Mouse (Mus musculus): ENCODE measurements around the gene Atp2b4. TPM values are rescaled to one million over a fixed set of nuclear protein-coding genes. Genes with fewer than 3 reads are reported as not detected.

The Atp2b4 gene
- polyA plus RNA-seq, 1 experiment from 2014 or later, result 13.5 TPM

DNA sequence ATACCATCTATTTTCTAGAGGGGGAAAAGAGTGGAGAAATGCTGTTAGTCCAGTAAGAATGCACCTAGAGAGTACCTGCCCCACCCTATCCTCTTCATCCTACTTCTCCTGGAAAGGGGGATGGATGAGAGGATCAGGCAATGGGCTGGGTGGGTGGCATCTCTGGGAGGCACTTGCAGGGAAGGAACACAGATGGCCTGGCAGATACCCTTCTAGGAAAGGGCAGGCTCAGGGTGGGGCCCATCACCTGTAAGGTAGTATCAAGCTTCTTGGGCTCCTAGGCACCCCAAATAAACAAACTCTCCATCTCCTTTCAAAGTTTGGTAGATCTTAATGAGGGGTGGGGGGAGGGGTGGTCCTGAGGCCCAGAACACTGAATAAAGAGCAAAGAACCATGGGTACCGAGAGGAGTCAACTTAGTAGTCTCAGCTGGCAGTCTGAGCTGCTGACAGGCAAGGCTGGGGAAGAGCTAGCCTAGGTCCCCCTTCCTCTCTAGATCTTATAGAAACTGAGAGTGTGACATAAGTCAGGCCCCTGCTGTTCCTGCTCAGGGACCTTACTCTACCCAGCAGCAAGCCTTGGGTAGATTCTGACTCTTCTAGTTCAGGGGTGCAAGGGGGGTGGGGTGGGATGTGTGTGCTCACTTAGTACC lies 3.4 kb downstream of the Atp2b4 start:
- Histone ChIP-seq H3K4me3 (ENCODE audit: low read depth, low read length) (no peak overlapping the region), H3K4me1 (replicated peaks; ENCODE audit: control insufficient read depth, insufficient read depth) (peaks cover 13% of the 10 kb centered on the region), H3K9ac (ENCODE audit: low read length) (peak overlapping the region; percentile 38; the same call in 1 of the 2 replicates), H3K27ac (replicated peaks) (no peak overlapping the region), H3K9me3 (ENCODE audit: control insufficient read depth, low read length) (no peaks in the 10 kb centered on the region), H3K4me2 (replicated peaks; ENCODE audit: low read depth) (peak overlapping the region; percentile 85), H3K27me3 (ENCODE audit: control insufficient read depth, insufficient read depth, low read length) (no peaks in the 10 kb centered on the region), H3K36me3 (ENCODE audit: control insufficient read depth, insufficient read depth, low read length) (no peaks in the 10 kb centered on the region; the same call in 1 of the 2 replicates)
- 83% methylated on average over 1 of the region's 1 CpGs for WGBS
- TF ChIP-seq CTCF (IDR thresholded peaks at IDR 0.05; ENCODE audit: low read depth), result no peak
- no peak for TF ChIP-seq EP300 (optimal IDR thresholded peaks at IDR 0.05)
- no peak for ATAC-seq (ENCODE audit: low FRiP score, low TSS enrichment)
- DNase-seq (ENCODE audit: low spot score), result no peak

DNA sequence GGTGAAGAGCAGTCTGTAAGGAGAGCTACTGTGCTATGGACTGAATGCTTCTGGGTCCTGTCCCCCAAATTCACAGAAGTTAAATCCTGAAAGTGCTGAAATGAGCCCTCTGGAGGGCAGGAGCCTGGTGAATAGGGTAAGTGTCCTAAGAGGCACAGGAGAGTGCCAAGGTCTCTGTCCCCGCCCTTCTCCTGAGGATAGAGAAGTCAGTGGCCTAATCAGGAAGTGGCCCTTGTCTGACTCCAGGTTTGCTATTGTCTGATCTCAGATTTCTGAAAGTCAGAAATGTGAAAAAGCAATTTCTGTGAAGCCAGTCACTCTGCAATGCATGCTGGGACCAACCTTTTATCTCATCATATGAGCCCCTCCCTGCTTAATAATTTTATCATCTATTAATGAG lies 7.2 kb downstream of the Atp2b4 start:
- no peak for TF ChIP-seq EP300 (optimal IDR thresholded peaks at IDR 0.05)
- no peak for TF ChIP-seq CTCF (IDR thresholded peaks at IDR 0.05; ENCODE audit: low read depth)
- DNase-seq (ENCODE audit: low spot score) (no peak), ATAC-seq (ENCODE audit: low FRiP score, low TSS enrichment) (no peak)
- no peaks in the 10 kb centered on the region for H3K9me3 ChIP-seq (ENCODE audit: control insufficient read depth, low read length)
- peaks cover 3% of the 10 kb centered on the region; the same call in 1 of the 2 replicates for H3K36me3 ChIP-seq (ENCODE audit: control insufficient read depth, insufficient read depth, low read length)
- H3K4me3 ChIP-seq (ENCODE audit: low read depth, low read length), result no peak overlapping the region
- H3K27me3 ChIP-seq (ENCODE audit: control insufficient read depth, insufficient read depth, low read length), result no peaks in the 10 kb centered on the region
- WGBS, result 62% methylated on average over 1 of the region's 1 CpGs
- H3K4me1 ChIP-seq (replicated peaks; ENCODE audit: control insufficient read depth, insufficient read depth), result peaks cover 6% of the 10 kb centered on the region; the same call in 1 of the 2 replicates
- H3K4me2 ChIP-seq (replicated peaks; ENCODE audit: low read depth), result no peak overlapping the region
- no peak overlapping the region for H3K27ac ChIP-seq (replicated peaks)
- H3K9ac ChIP-seq (ENCODE audit: low read length), result no peak overlapping the region

DNA sequence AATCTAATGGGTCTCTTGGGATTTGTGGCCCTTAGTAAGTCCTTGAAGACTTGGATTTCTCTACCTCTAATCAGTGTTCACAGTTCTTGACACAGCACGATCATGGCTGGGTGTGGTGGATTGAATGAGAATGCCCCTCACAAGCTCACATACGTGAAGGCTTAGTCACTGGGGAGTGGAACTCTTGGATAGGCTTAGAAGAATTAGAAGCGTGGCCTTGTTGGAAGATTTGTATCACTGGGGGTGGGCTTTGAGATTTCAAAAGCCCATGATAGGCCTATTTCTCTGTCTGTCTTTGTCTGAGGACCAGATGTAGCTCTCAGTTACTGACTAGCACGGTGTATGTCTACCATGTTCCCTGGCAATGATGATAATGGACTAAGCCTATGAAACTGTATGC lies 10.8 kb downstream of the Atp2b4 start:
- Histone ChIP-seq H3K27ac (replicated peaks) (no peak overlapping the region), H3K36me3 (ENCODE audit: control insufficient read depth, insufficient read depth, low read length) (peaks cover 3% of the 10 kb centered on the region; the same call in 1 of the 2 replicates), H3K27me3 (ENCODE audit: control insufficient read depth, insufficient read depth, low read length) (no peaks in the 10 kb centered on the region), H3K4me2 (replicated peaks; ENCODE audit: low read depth) (no peak overlapping the region), H3K4me3 (ENCODE audit: low read depth, low read length) (no peak overlapping the region), H3K9me3 (ENCODE audit: control insufficient read depth, low read length) (no peaks in the 10 kb centered on the region), H3K4me1 (replicated peaks; ENCODE audit: control insufficient read depth, insufficient read depth) (no peaks in the 10 kb centered on the region), H3K9ac (ENCODE audit: low read length) (no peak overlapping the region)
- DNase-seq (ENCODE audit: low spot score) (no peak), ATAC-seq (ENCODE audit: low FRiP score, low TSS enrichment) (no peak)
- TF ChIP-seq CTCF (IDR thresholded peaks at IDR 0.05; ENCODE audit: low read depth) (no peak), EP300 (optimal IDR thresholded peaks at IDR 0.05) (no peak)
- whole genome bisulfite sequencing, result 68% methylated on average over 4 of the region's 4 CpGs

DNA sequence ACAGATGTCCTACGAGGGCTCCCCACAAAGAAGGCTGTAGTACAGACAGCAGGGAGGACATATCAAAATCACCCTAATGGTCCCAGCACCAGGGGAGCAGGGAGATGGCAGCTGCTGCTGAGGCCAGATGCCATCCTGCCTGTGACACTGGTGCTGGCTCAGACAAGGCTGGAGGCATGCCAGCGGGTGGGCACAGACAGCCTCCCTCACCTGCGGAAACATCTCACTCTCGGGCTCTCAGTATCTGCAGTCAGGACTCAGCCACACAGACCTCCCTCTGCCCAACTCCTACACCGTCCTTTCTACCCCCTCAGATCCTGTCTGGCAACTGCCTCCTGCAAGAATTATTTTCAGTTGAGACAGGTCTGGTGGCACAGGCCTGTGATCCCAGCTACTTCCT lies 12.0 kb downstream of the Atp2b4 start:
- H3K27ac ChIP-seq (replicated peaks), result no peak overlapping the region
- H3K9ac ChIP-seq (ENCODE audit: low read length), result no peak overlapping the region
- H3K36me3 ChIP-seq (ENCODE audit: control insufficient read depth, insufficient read depth, low read length), result 0 out of 2 replicates have a peak, but pooled peaks cover 3% of the 10 kb centered on the region
- H3K9me3 ChIP-seq (ENCODE audit: control insufficient read depth, low read length), result no peaks in the 10 kb centered on the region
- H3K4me3 ChIP-seq (ENCODE audit: low read depth, low read length), result no peak overlapping the region
- no peaks in the 10 kb centered on the region for H3K4me1 ChIP-seq (replicated peaks; ENCODE audit: control insufficient read depth, insufficient read depth)
- no peak overlapping the region for H3K4me2 ChIP-seq (replicated peaks; ENCODE audit: low read depth)
- no peak for ATAC-seq (ENCODE audit: low FRiP score, low TSS enrichment)
- WGBS, result 79% methylated on average over 5 of the region's 5 CpGs
- TF ChIP-seq EP300 (optimal IDR thresholded peaks at IDR 0.05), result no peak
- TF ChIP-seq CTCF (IDR thresholded peaks at IDR 0.05; ENCODE audit: low read depth), result no peak
- no peak for DNase-seq (ENCODE audit: low spot score)
- no peaks in the 10 kb centered on the region for H3K27me3 ChIP-seq (ENCODE audit: control insufficient read depth, insufficient read depth, low read length)

DNA sequence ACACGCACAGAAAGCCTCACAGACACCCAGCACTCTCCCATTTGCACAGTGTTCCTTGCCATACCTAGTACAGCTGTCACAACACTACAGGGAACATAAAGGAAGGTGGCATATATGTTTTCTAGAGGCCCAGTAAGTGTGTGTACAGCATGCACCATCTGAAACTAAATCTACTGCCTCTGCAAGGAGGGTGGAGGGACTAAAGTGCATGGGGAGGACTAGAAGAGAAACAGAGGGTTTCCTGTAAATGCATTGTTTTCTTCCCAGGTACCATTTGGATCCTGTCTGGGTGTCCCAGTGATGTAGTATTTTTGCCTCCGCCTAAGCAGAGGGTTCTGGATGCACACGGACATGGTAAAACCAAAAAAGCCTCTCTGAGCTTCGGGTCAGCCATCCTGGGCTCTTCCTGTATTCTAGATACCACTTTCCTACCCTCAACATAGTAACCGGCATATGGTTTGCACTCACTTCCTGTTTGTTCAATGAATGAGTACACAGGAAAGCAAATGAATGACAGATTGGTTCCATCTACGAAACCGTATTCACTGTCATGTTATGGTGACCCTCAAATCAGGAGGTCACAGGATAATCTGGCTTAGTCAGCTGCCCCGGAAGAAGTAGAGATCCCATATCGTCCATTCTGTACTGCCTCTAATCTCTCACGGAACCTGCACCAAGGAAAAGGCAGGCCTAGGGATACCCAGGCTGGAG lies 13.2 kb downstream of the Atp2b4 start:
- ATAC-seq (ENCODE audit: low FRiP score, low TSS enrichment), result no peak
- H3K36me3 ChIP-seq (ENCODE audit: control insufficient read depth, insufficient read depth, low read length), result 0 out of 2 replicates have a peak, but pooled peaks cover 3% of the 10 kb centered on the region
- H3K9ac ChIP-seq (ENCODE audit: low read length), result no peak overlapping the region
- WGBS, result 70% methylated on average over 10 of the region's 10 CpGs
- H3K9me3 ChIP-seq (ENCODE audit: control insufficient read depth, low read length), result no peaks in the 10 kb centered on the region
- H3K4me3 ChIP-seq (ENCODE audit: low read depth, low read length), result no peak overlapping the region
- no peak overlapping the region for H3K27ac ChIP-seq (replicated peaks)
- H3K4me1 ChIP-seq (replicated peaks; ENCODE audit: control insufficient read depth, insufficient read depth), result no peaks in the 10 kb centered on the region
- no peaks in the 10 kb centered on the region for H3K27me3 ChIP-seq (ENCODE audit: control insufficient read depth, insufficient read depth, low read length)
- H3K4me2 ChIP-seq (replicated peaks; ENCODE audit: low read depth), result no peak overlapping the region
- TF ChIP-seq CTCF (IDR thresholded peaks at IDR 0.05; ENCODE audit: low read depth) (no peak), EP300 (optimal IDR thresholded peaks at IDR 0.05) (no peak)
- no peak for DNase-seq (ENCODE audit: low spot score)

DNA sequence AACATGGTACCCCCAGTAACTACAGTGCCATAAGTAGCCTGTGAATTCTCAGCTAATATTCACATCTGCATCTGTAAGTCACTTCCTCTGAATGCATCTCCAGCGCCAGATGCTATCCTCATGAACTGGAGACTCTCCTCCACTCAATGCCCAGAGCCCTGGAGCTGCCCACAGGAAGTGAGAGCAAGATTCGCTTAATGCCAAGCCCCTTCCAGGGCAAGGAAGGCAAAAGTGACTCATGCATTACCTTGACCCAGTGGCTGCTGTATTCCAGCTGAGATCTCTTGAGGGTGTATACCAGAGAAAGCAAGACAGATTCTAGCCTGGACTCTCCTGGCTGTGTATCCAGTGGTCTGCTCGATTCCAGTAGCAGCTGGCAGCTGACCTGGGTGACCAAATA lies 16.2 kb downstream of the Atp2b4 start:
- 76% methylated on average over 3 of the region's 3 CpGs for WGBS
- Histone ChIP-seq H3K4me2 (replicated peaks; ENCODE audit: low read depth) (no peak overlapping the region), H3K4me3 (ENCODE audit: low read depth, low read length) (no peak overlapping the region)

More for the DNA sequence above, 16.2 kb downstream of the Atp2b4 start:
- no peak overlapping the region for H3K27ac ChIP-seq (replicated peaks)
- no peaks in the 10 kb centered on the region for H3K36me3 ChIP-seq (ENCODE audit: control insufficient read depth, insufficient read depth, low read length)
- TF ChIP-seq CTCF (IDR thresholded peaks at IDR 0.05; ENCODE audit: low read depth) (no peak), EP300 (optimal IDR thresholded peaks at IDR 0.05) (no peak)
- no peaks in the 10 kb centered on the region for H3K9me3 ChIP-seq (ENCODE audit: control insufficient read depth, low read length)
- H3K27me3 ChIP-seq (ENCODE audit: control insufficient read depth, insufficient read depth, low read length), result no peaks in the 10 kb centered on the region
- ATAC-seq (ENCODE audit: low FRiP score, low TSS enrichment), result no peak
- H3K4me1 ChIP-seq (replicated peaks; ENCODE audit: control insufficient read depth, insufficient read depth), result no peaks in the 10 kb centered on the region
- H3K9ac ChIP-seq (ENCODE audit: low read length), result no peak overlapping the region
- DNase-seq (ENCODE audit: low spot score), result no peak
